Mouse (Mus musculus): ENCODE data around the gene Fggy. TPM values are rescaled to one million over a fixed set of nuclear protein-coding genes. Genes with fewer than 3 reads are reported as not detected.

Gene Fggy
- polyA plus RNA-seq, 1 experiment from 2014 or later: 5.3 TPM

DNA sequence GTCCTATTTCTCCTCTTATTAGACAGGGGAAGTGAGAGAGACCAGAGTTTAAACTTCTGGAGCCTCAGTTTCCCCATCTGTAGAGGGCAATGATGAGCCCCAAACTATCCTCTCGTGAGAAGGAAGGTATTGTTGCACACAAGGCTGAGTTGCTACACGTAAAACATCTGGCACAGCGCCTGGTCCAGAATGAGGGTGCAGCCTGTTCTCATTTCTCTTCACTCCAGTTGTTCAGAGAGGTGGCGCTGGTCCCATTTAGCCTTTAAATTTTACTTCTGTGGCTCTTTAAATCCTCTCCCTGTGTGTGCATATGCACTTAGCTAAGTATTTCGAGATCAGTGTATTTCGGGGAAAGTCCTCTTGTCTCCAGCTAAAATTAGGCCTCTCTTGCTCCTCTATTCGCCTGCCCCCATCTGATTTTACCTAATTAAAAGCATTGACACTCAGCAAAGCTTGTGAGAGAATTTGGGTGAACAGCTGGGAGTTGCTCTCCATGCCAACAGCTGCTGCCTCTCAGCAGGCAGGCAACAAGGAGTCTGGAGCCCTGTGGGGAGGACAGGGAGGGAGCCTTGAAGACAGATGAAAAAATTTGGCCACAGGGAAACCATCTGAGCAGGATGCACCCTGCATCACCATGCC, 340.0 kb downstream of the Fggy start:
- no peak for ATAC-seq (ENCODE audit: low FRiP score, low TSS enrichment)
- Histone ChIP-seq H3K4me3 (ENCODE audit: low read depth, low read length) (no peak overlapping the region), H3K9me3 (ENCODE audit: control insufficient read depth, low read length) (no peaks in the 10 kb centered on the region), H3K36me3 (ENCODE audit: control insufficient read depth, insufficient read depth, low read length) (no peaks in the 10 kb centered on the region), H3K4me1 (replicated peaks; ENCODE audit: control insufficient read depth, insufficient read depth) (0 out of 2 replicates have a peak, but pooled peaks cover 8% of the 10 kb centered on the region), H3K4me2 (replicated peaks; ENCODE audit: low read depth) (no peak overlapping the region), H3K9ac (ENCODE audit: low read length) (no peak overlapping the region), H3K27ac (replicated peaks) (no peak overlapping the region), H3K27me3 (ENCODE audit: control insufficient read depth, insufficient read depth, low read length) (no peaks in the 10 kb centered on the region)
- WGBS: 53% methylated on average over 7 of the region's 7 CpGs
- TF ChIP-seq EP300 (optimal IDR thresholded peaks at IDR 0.05) (no peak), CTCF (IDR thresholded peaks at IDR 0.05; ENCODE audit: low read depth) (peak; percentile 13; the same call in 1 of the 2 replicates)
- no peak for DNase-seq (ENCODE audit: low spot score)

DNA sequence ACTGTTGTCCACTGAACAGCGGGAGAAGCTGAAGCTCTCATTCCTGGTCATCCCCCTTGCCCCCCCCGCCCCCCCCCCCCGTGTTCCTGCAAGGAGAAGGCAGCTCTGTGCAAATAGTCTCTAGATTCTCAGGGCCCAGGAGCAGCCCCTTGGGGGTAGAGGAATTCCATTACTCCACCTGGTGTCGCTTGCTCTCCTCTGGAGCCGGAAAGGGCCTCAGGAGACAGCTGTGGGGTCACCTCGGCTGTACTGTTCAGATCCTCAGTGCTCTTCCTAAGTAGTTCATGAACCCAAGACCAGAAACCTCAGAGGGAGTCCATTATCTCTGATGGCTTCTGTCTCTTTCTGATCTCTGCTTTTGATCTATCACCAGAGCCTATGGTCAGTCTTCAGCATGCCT, 341.4 kb downstream of the Fggy start:
- no peak for DNase-seq (ENCODE audit: low spot score)
- H3K27me3 ChIP-seq (ENCODE audit: control insufficient read depth, insufficient read depth, low read length): no peaks in the 10 kb centered on the region
- no peak overlapping the region for H3K4me2 ChIP-seq (replicated peaks; ENCODE audit: low read depth)
- H3K9ac ChIP-seq (ENCODE audit: low read length): no peak overlapping the region
- TF ChIP-seq EP300 (optimal IDR thresholded peaks at IDR 0.05) (no peak), CTCF (IDR thresholded peaks at IDR 0.05; ENCODE audit: low read depth) (no peak)
- ATAC-seq (ENCODE audit: low FRiP score, low TSS enrichment): no peak
- H3K27ac ChIP-seq (replicated peaks): no peak overlapping the region
- WGBS: 35% methylated on average over 6 of the region's 6 CpGs
- no peak overlapping the region for H3K4me3 ChIP-seq (ENCODE audit: low read depth, low read length)
- H3K36me3 ChIP-seq (ENCODE audit: control insufficient read depth, insufficient read depth, low read length): no peaks in the 10 kb centered on the region
- 0 out of 2 replicates have a peak, but pooled peaks cover 8% of the 10 kb centered on the region for H3K4me1 ChIP-seq (replicated peaks; ENCODE audit: control insufficient read depth, insufficient read depth)
- no peaks in the 10 kb centered on the region for H3K9me3 ChIP-seq (ENCODE audit: control insufficient read depth, low read length)

DNA sequence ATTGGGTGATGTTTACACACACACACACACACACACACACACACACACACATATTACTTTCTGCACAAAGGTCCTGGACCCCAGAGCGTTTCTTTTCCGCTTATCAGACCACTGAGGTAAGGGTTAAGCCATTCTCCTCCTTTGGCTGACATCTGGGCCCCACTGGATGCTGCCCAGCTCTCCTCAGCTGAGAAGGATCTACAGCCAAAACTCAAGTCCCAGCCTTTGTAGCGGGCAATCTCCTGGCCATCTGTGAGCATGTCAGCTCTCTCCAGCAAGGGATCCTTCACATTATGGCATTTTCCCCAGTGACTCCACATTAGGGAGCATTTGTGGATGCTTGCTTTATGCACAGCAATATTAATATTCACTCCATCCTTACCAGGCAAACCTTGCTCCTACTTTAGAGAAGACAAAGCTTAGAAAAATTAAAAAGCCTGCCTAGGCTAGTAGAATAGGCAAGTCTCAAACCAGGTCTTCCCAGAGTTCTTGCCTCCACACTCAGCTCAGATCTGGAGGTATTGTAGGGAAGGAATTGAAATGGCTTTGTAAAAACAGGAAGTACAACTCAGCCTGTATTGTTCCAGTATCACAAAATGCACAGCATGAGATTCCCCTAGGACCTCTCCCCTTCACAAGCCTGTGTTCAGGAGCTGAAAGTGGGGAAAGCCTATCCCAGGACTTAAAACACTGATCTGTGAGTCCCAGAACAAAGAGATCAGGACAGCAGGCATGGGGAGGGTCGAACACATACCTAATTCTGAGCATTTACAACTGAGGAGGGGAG, 342.8 kb downstream of the Fggy start:
- no peaks in the 10 kb centered on the region for H3K36me3 ChIP-seq (ENCODE audit: control insufficient read depth, insufficient read depth, low read length)
- DNase-seq (ENCODE audit: low spot score) (no peak), ATAC-seq (ENCODE audit: low FRiP score, low TSS enrichment) (no peak)
- no peaks in the 10 kb centered on the region for H3K9me3 ChIP-seq (ENCODE audit: control insufficient read depth, low read length)
- 0 out of 2 replicates have a peak, but pooled peaks cover 8% of the 10 kb centered on the region for H3K4me1 ChIP-seq (replicated peaks; ENCODE audit: control insufficient read depth, insufficient read depth)
- 47% methylated on average over 4 of the region's 4 CpGs for WGBS
- no peak for TF ChIP-seq CTCF (IDR thresholded peaks at IDR 0.05; ENCODE audit: low read depth)
- no peak for TF ChIP-seq EP300 (optimal IDR thresholded peaks at IDR 0.05)
- no peaks in the 10 kb centered on the region for H3K27me3 ChIP-seq (ENCODE audit: control insufficient read depth, insufficient read depth, low read length)
- no peak overlapping the region for H3K4me3 ChIP-seq (ENCODE audit: low read depth, low read length)
- H3K27ac ChIP-seq (replicated peaks): no peak overlapping the region; the same call in 1 of the 2 replicates
- H3K9ac ChIP-seq (ENCODE audit: low read length): no peak overlapping the region
- no peak overlapping the region for H3K4me2 ChIP-seq (replicated peaks; ENCODE audit: low read depth)

DNA sequence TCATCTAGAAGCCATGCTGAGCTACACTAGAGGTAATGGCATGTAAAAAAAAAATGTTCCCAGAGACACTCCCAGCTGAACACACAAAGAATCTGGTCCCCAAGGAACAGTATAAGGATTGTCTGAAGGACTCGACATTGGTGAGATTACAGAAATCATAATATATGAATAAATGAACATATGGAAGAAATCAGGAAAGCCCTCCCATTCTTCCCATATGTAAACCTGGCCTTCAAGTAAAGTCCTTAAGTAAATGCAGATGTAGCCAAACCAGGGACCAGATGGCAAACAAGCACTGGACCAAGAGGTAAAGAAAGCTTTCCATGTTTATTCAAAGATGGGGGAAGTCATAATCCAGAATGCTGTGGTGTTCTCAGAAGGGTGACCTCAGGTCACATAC, 343.5 kb downstream of the Fggy start:
- H3K36me3 ChIP-seq (ENCODE audit: control insufficient read depth, insufficient read depth, low read length): no peaks in the 10 kb centered on the region
- no peaks in the 10 kb centered on the region for H3K9me3 ChIP-seq (ENCODE audit: control insufficient read depth, low read length)
- no peak for TF ChIP-seq EP300 (optimal IDR thresholded peaks at IDR 0.05)
- no peak for TF ChIP-seq CTCF (IDR thresholded peaks at IDR 0.05; ENCODE audit: low read depth)
- 0 out of 2 replicates have a peak, but pooled peaks cover 8% of the 10 kb centered on the region for H3K4me1 ChIP-seq (replicated peaks; ENCODE audit: control insufficient read depth, insufficient read depth)
- ATAC-seq (ENCODE audit: low FRiP score, low TSS enrichment): no peak
- no peak overlapping the region for H3K9ac ChIP-seq (ENCODE audit: low read length)
- H3K27ac ChIP-seq (replicated peaks): no peak overlapping the region
- H3K27me3 ChIP-seq (ENCODE audit: control insufficient read depth, insufficient read depth, low read length): no peaks in the 10 kb centered on the region
- no peak overlapping the region for H3K4me3 ChIP-seq (ENCODE audit: low read depth, low read length)
- no peak for DNase-seq (ENCODE audit: low spot score)
- WGBS: 9% methylated on average over 1 of the region's 1 CpGs
- H3K4me2 ChIP-seq (replicated peaks; ENCODE audit: low read depth): no peak overlapping the region

DNA sequence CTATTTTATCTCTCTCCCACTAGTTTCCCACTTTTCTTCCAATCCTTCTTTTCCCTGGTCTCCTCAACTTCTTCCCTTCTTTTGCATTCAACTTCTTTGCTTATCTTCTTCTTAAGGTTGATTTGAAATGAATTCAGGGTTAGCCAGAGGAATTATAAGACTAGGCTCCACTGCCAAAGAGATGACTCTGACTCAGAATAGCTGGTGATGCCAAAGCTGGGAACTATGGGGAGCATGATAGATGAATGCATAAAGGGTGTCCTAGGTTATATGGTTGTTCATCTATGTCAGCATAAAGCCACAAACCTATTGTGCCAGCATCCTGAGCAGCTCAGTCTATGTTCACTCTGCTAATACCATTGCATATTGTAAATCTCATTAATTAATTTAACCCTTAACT, 348.8 kb downstream of the Fggy start:
- Histone ChIP-seq H3K9ac (ENCODE audit: low read length) (no peak overlapping the region), H3K9me3 (ENCODE audit: control insufficient read depth, low read length) (no peaks in the 10 kb centered on the region), H3K4me1 (replicated peaks; ENCODE audit: control insufficient read depth, insufficient read depth) (0 out of 2 replicates have a peak, but pooled peaks cover 2% of the 10 kb centered on the region), H3K27ac (replicated peaks) (no peak overlapping the region), H3K27me3 (ENCODE audit: control insufficient read depth, insufficient read depth, low read length) (no peaks in the 10 kb centered on the region), H3K4me2 (replicated peaks; ENCODE audit: low read depth) (no peak overlapping the region), H3K4me3 (ENCODE audit: low read depth, low read length) (no peak overlapping the region), H3K36me3 (ENCODE audit: control insufficient read depth, insufficient read depth, low read length) (no peaks in the 10 kb centered on the region)
- TF ChIP-seq CTCF (IDR thresholded peaks at IDR 0.05; ENCODE audit: low read depth) (no peak), EP300 (optimal IDR thresholded peaks at IDR 0.05) (no peak)
- ATAC-seq (ENCODE audit: low FRiP score, low TSS enrichment) (no peak), DNase-seq (ENCODE audit: low spot score) (no peak)
